Mouse (Mus musculus) ovary, postnatal 14 days (tissue): Measurements from ENCODE around the gene Kcnk13.

Experiments used
- DNase-seq: peaks from one replicate; pipeline ENCODE4 v3.0.0; 2022; ENCODE audit warnings: low spot score

Kcnk13 gene

GRCm38 (mm10) chr12:100015146-100015545 is 50.8 kb downstream of the Kcnk13 start:
- no peak for DNase-seq

GRCm38 (mm10) chr12:100017709-100018108 is 53.4 kb downstream of the Kcnk13 start:
- DNase-seq, result no peak

DNA sequence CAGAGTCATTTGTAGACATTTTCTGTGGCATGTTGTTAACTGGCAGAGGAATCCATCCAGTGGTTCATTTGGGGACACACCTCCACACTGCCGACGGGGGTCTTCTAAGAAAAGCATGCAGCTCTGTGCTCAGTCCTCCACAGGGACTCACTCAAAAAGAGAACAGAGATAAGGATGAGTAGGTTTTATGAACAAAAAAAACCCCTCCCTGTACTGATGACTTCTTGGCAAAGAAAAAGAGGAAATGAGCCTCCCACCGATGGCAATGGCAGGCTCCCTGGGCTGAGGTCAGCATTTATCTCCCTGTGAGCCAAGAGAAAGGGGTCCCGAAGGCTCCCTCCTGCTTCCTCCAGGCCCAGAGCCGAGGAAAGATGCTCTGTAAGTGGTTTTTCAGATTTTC is 58.2 kb downstream of the Kcnk13 start:
- no peak for DNase-seq

DNA sequence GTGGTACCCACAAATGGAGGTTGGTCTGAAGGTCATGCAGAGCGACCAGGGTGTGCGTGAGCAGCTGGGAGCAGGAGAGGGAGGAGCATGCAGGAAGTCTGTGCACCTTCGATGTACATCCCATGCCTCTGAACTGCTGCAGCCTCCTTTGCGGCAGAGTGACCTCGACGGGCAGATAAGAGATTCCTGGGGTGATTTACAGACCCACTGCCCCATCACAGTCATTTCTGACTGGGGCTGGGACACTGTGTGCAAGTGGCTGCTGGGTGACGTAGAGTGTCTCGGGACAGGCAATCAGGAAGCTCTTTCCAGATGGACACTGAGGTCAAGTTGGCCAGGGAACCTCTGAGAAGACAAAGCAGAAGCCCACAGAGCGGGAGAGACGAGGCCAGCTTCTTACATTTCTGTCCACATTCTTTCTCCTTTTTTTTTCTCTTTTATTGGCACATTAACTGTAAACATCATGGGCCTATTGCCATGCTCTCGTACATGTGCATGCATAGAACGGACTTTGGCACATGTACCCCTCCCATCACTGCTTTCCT is 59.6 kb downstream of the Kcnk13 start:
- DNase-seq, result no peak

DNA sequence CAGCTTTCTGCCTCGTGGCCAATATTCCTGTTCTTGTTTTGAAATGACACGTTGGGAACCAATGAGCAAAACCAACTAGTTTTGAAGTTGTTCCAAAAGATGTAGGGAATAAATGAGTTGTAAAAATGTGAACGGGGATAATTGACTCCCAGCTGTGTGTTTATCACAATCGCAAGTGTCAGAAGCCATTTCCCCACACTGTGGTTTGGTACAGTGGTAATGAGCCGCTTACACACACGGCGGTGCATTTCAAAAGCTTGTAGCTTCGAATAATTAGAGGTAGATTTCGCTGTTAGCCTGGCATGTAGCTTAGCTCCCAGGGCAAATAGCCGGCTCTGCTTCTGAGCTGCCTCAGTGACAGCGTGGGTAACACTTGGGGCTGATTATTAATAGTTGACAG is 61.4 kb downstream of the Kcnk13 start:
- DNase-seq, result no peak

DNA sequence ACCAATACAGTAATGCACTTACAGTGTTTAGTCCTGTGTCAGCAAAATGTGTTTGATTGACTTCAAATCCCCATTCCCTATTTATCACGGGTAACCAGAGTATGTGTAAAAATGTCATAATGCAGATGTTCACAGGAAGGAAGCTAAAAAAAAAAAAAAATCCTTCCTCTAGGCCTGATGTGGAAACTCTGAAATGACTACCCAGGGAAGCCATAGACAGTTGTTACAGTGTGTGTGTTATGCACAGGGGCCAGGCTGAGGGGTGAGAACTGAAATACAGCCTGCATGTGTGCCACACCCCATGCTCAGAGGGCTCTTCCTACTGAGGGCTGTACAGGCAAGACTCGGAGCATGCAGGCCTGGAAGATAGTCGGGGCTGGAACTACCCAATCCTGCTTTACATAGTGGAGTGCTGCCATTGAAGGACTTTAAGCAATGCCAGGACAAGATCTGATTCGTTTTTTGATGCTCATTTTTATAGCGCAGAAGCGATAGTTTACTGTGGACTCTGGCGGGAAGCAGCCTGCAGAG is 62.5 kb downstream of the Kcnk13 start:
- no peak for DNase-seq

- no peak for DNase-seq
Measured at GRCm38 (mm10) chr12:100027281-100027680, 63.0 kb downstream of the Kcnk13 start.

DNA sequence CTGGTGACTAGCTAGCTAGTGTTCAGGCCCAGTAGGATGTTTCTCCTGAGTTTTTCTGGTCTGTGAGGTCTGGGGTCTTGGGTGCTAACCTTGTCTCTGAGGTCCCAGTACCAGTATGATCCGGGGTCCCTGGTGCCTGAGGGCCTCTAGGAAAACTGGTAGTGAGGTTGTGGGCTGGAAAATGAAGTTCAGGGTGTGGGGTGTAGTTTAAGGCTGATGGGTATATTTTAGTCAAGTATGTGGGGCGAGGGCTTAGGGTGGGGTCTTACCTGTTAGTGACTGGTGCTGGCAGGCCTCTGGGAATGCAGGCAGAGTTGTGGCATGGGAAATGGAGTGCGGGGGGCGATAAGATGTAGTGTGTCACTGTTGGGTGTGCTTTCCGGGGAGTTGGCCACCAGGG is 67.4 kb downstream of the Kcnk13 start:
- DNase-seq, result no peak

DNA sequence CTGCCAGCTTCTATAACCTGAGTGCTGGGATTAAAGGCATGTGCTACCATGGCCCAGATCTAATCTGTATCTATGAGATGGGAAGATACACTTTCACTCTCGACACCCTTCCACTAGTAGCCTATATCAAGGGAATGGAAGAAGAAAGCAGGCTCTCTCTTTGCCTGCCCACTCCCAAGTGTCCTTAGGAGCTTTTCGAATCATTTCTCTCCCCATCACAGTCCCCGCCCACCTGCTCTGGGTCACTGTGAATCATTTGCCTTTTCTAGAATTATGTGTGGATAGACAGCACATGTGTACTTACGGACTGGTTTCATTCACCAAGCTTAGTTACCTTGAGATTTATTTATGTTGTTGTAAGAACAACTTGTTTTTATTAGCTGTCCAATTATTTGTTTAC is 68.2 kb downstream of the Kcnk13 start:
- DNase-seq, result no peak

- no peak for DNase-seq
Measured at GRCm38 (mm10) chr12:100038741-100039262, 74.5 kb downstream of the Kcnk13 start.

- DNase-seq, result no peak
Measured at GRCm38 (mm10) chr12:100042116-100042515, 77.8 kb downstream of the Kcnk13 start.

- no peak for DNase-seq
Measured at GRCm38 (mm10) chr12:100044704-100045103, 80.4 kb downstream of the Kcnk13 start.

- DNase-seq, result no peak
Measured at GRCm38 (mm10) chr12:100050552-100050951, 86.3 kb downstream of the Kcnk13 start.

GRCm38 (mm10) chr12:100053617-100054016 is 89.3 kb downstream of the Kcnk13 start:
- DNase-seq, result no peak

- DNase-seq, result no peak
Measured at GRCm38 (mm10) chr12:100061071-100061470, 96.8 kb downstream of the Kcnk13 start.

DNA sequence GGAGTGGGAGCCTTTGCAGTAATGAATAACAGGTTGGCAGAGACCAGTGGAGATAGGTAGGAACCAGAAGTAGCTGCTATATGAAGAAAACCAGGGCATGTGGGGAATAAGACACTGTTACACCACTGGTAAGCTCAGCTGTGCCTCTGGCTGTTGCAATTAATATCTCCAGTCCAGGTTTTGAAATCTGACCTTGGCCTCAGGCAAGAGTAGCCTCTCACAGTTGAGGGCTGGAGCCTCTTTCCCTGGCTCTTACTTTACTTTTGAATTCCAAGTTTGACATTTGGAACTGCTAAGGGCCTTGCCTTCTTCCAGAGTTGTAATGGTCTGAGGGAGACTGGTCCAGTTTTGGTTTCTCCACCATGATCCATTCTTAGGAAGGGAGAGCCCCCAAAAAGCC is 97.5 kb downstream of the Kcnk13 start:
- no peak for DNase-seq

DNA sequence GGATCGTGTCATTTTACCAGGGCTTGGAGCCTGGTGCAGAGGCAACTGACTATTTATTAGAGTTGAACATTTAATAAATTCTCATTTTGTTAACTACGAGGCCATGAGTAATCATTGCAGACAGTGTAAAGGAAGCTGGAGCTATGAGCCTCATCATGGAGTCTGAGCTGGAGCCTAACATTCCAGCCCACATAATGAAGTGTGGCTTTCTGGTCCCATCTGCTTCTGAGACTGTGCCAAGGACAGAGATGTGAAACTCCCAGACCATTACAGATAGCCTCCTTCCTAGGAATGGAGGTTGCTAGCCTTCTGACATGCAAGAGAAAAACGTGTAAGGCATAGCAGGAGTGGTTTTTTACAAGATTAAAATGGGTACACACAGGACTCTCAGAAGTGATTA is 98.3 kb downstream of the Kcnk13 start:
- no peak for DNase-seq

DNA sequence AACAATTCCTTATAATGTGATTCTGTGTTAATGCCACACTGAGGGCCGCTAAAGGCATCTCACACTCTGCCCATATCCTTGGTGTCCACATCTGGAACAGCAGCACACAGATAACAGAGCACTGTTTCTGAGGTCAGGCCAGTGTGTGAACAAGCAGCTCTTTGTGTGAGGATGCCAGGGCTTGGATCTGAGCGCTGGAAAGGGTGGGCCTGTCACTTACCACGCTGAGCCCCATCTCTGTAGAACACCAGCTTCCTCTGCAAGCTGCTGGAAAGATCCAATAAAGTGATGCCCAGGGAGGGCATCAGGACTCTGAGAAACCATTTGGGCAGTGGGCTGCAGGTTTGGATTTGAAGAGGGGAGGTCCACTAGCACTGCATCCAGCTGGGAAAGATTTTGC is 100.8 kb downstream of the Kcnk13 start:
- DNase-seq, result no peak

GRCm38 (mm10) chr12:100067477-100067876 is 103.2 kb downstream of the Kcnk13 start:
- DNase-seq, result no peak

- DNase-seq, result no peak
Measured at GRCm38 (mm10) chr12:100073201-100073672, 108.9 kb downstream of the Kcnk13 start.

DNA sequence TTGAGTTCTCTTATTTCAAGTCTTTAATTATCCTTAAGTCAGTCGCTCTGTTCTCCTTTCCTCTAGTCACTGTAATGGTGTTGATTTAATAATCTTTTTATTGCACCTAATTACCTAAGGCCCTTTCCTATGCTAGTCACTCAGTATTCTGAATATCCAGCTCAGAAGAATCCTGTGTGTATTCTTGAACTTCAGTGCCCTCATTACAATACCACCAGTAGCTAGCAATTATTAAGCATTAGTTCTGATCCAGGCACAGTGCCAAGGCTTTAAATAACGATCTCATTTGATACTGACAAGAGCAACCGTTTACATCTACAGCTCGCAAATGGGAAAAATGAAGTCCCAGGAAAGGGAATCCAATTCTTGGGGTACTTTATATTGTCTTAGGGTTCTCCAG is 111.4 kb downstream of the Kcnk13 start:
- no peak for DNase-seq

- DNase-seq, result no peak
Measured at GRCm38 (mm10) chr12:100079636-100080286, 115.5 kb downstream of the Kcnk13 start.

DNA sequence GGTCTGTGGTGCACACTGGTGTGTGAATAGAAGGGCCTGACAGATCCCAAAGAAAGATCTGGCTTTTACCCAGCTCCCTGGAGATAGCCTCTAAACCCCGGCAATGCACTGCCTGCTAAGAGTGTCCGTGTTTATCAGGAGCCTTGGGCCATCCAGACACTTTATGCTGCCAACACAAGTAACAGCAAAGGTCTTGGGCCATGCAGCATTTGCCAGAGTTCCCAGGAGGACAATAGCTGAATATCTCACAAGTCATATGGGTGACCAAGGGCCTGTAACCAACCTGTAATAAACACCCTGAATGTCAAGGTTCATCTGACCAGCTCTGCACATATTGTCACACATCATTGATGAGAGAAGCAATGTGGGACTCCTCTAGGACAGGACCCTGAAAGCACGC is 123.7 kb downstream of the Kcnk13 start:
- DNase-seq, result no peak

- no peak for DNase-seq
Measured at GRCm38 (mm10) chr12:100089265-100089664, 125.0 kb downstream of the Kcnk13 start.
